Mouse (Mus musculus): ENCODE results near the gene Dirc2.

- TF ChIP-seq GATA1 (IDR thresholded peaks at IDR 0.05; ENCODE audit: borderline replicate concordance, low read length) (no peak), FLI1 (IDR thresholded peaks at IDR 0.05; ENCODE audit: low read length) (no peak)
Observed at GRCm38 (mm10) chr16:35777768-35778167, 8.6 kb upstream of the Dirc2 start.

Data from megakaryocyte, embryonic 14.5 days (primary cell).